Mouse (Mus musculus): Measurements from ENCODE around the gene Idnk.
A peak's percentile ranks its signal among the peaks of the same experiment; 100 is the strongest.
"Not testable (repeated sequence)": the region's sequence is repeated elsewhere in the genome, so short reads cannot be mapped to it uniquely, and the experiment has no call there.

The Idnk gene

DNA sequence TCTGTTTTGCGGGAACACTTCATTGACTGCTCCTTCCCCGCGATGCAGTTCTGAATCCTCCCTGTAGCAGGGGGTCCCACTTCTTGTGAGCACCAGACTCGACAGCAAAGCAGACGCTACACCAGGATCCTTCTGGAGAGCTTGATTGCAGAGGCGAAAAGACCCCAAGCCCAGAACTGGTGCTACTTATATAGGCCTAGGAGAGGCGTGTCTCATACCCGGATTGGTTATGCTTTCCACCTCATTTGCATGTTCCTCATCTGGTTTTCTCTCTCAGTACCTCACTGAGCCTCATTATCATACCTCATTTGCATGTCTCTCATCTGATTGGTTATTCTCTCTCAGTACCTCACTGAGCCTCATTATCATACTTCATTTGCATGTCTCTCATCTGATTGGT lies 10.8 kb upstream of the Idnk start:
- not testable (repeated sequence) for DNase-seq (ENCODE audit: low read depth, low spot score)

DNA sequence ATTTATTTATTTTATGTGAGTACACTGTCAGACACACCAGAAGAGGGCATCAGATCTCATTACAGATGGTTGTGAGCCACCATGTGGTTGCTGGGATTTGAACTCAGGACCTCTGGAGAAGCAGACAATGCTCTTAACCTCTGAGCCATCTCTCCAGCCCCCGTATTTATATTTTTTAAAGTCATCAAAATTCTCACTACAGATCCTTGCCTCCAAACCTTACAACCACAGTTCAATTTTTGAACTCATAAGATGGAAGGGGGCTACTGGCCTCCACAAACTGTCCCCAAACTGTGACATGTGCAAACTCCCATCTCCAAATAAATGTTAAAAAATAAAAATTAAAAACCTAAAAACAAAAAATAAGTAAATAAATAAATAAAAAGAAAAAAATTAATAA lies 9.7 kb upstream of the Idnk start:
- no peak for DNase-seq (ENCODE audit: low read depth, low spot score)

DNA sequence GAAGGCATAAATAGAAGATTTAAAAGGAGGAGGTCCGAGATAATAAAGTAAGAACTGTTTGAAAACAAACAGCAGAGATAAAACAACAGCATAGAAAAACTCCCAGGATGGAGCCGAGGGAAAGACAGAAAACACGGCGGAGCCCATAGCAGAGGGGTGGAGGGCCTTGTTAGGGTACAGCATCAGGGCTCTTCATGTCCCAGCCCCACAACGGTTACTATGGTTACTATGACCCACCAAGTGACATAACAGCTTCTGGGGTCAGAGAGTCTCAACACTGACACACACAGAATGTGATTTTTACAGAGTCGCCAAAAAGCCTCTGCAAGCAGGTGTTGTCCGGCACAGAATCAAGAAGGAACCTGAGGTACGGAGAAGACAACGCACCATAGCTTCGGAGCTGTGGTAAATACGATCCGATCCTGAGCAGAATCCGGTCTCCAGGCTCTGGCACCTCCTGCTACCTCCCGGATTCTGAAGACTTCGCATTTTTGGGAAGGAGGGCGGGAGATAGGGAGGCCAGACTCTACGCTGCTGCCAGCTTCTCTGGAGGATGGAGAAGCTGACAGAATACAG lies 9.1 kb upstream of the Idnk start:
- peak; percentile 83 for DNase-seq (ENCODE audit: low read depth, low spot score)

DNA sequence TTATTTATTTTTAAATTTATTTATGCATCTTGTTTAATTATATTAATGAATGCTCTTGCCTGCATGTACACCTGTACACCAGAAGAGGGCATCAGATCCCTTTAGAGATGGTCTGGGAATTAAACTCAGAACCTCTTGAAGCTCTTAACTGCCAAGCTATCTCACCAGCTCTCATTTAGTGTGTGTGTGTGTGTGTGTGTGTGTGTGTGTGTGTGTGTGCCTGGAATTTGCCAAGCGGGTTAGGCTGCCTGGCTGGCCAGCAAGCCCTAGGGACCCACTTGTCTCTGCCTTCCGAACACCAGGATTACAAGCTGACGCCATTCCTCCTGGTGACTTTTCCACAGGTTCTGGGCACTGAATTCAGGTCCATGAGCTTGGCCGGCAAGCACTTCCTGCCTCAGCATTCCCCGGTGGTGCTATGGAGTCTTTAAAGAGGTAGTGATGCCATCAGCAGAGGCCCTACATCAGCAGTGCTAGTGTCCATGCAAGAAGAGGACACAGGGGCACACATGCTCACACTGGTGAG lies 8.4 kb upstream of the Idnk start:
- DNase-seq (ENCODE audit: low read depth, low spot score), result peak; percentile 63

DNA sequence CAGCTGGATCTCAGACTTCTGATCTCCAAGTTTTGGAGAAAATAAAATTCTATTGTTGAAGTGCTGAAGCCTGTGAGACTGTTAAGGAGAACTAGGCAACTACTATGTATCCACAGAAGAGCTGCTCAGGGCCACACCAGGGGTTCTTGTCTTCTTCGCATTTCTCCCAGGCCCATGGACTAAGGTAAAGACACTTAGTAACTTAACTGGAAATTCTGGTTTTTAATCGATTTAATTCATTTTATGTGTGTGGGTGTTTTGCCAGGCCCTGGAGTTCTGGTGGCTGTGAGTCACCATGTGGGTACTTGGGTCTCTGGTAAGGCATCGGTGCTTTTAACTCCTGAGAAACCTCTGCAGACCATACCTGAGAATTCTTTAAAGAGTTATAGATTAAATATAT lies 7.8 kb upstream of the Idnk start:
- peak; percentile 32 for DNase-seq (ENCODE audit: low read depth, low spot score)

DNA sequence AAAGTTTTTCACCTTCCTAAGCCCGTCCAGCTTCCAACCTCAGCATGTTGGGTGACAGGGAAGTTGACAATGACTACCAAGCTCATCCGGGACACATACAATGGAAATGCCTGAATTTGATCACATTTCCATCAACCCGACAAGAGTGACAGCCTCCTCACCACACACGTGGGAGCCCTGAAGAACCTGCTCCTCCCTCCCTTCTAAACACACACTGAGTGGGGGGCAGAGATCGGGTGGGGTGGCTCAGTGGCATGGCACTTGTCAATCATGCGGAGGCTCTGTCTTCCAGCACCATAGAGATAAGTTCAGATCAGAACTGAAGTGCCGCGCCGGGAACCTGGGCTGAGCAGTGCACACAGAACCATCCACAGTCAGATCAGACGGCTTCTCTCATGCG lies 7.0 kb upstream of the Idnk start:
- DNase-seq (ENCODE audit: low read depth, low spot score), result no peak

DNA sequence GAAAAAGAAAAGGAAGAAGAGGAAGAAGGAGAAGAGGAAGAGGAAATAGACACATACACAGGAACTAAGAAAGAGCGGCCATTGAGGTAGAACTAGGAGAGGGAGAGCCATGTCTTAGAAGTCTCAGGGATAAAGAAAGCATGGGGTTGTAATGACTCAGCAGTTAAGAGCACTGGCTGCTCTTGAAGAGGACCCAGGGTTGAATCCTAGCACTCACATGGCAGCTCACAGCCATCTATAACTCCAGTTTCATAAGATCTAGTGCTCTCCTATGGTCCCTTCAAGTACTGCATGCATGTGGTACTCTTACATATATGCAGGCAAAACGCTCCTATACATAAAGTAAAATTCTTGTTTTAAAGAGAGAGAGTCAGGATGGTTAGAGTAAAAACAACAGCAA lies 1.4 kb upstream of the Idnk start:
- peak; percentile 9 for DNase-seq (ENCODE audit: low read depth, low spot score)

DNA sequence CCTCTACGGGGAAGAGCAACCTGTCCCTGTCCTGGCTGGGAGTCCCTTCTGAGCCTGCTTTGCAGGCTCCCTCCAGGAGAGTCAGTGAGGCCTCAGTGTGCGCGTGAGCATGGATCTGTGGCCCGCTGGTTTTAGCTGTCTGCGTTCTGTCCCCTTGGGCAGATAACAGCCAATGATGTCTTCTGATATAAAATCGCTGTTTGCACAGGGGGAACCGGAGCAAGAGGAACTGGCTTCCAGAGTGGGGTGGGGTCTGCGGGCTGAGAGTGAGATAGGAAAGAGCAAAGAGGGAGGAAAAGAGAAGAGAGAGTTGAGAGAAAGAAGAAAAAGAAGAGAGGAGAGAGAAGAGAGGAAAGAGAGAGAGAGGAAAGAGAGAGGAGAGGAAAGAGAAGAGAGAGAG lies 413 bp upstream of the Idnk start:
- DNase-seq (ENCODE audit: low read depth, low spot score), result no peak

DNA sequence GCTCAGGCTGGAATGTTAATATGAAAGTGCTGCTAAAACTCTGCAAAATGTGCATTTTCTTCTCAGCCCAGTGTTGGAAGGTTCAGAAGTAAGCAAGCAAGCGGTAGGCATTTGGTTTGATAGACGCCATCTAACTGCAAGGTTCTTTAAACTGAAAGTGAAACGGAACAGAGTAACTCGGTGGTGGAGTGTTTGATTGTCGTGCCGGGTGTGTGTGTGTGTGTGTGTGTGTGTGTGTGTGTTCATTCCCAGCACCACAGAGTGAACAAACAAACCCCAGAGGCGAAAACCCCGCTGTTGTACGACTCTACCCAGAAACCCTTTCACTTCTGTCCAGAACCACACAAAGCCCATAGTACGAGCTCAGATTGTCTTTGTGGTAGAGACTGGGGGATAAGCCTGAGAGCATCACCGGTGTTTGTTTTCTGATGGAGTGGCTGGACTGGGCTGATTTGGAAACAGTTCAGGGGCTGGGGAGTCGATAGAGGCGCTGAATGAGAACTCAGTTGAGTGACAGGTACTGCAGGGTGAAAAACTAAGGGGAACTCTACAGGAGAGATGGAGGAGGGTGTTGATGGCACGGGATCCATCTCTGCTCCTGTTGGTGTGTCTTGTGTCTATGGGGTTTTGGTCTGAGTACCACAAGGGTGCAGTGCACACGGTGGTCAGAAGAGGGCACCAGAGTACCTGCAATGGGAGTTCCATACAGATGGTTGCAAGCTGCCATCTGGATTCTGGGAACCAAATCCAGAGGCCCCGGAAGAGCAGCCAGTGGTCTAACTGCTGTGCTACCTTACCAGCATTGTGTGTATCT lies 857 bp downstream of the Idnk start:
- DNase-seq (ENCODE audit: low read depth, low spot score), result peak; percentile 98

DNA sequence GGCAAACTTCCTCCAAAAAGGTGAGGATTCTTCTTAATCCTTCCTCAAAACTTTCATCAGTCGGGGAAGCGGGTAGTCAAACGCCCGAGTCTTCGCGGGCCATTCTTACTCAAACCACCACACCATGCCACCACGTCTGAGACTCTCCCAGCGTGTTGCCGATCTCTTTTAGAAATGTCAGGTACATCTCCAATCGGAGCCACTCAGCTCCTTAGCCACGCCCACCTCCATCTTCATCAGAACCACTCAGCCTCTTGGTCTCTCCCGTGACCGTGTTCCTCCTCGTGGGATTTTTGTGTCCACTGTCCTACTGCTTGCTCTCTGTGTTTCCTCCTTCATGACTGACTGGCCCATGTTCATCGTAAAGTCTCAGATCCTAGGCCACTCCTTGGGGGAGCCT lies 3.3 kb downstream of the Idnk start:
- no peak for DNase-seq (ENCODE audit: low read depth, low spot score)

DNA sequence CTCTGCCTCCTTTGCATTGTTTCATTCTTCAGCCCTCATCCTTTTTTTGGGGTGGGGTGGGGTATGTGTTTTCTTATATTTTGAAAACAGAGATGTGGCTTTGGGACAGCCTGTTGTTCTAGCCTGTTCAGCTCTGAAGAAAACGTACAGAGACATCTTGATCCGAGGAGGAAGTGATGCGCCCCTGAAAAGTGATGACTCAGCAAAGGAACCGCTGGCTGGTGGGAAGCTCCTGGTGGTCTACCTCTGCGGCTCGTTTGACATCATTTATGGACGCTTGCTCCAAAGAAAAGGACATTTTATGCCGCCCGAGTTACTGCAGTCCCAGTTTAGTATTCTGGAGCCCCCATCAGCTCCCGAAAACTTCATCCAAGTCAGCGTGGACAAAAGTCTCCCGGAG lies 5.9 kb downstream of the Idnk start:
- DNase-seq (ENCODE audit: low read depth, low spot score), result no peak

DNA sequence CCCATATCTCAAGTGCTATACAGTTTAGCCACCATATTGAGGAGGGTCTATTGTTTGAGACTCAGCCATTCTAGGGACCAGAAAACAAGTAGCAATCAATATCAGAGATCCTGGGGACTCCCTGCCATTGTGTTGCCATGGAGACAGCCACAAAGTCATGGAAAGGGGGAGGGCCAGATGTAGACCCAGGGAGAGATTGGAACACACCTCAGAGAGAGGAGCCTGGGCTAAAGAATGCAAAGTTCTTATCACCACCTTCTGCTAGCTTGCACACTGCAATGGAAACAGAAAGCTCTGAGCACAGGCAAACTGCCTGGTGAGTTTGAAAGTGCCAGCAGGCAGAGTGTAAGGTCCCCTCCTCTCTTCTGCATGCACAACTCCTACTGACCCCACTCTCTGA lies 10.7 kb downstream of the Idnk start:
- no peak for DNase-seq (ENCODE audit: low read depth, low spot score)

DNA sequence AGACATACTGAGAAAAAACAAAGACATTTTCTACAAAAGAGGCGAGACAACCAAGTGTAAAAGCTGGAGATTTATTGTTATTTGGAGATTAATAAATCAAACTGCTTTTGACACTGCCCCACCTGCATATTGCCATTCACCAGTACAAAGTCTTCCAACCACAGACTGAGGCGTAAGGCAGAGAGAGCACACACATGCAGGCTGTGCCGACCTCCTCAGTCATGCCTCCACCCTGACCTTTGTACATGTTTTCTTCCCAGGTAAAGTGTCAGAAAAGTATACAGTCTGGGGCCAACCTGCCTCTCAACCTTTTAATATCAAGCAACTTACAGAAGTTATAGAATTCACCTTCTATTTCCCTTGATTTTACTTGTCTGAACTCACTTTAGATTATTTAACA lies 18.7 kb downstream of the Idnk start:
- DNase-seq (ENCODE audit: low read depth, low spot score), result no peak

DNA sequence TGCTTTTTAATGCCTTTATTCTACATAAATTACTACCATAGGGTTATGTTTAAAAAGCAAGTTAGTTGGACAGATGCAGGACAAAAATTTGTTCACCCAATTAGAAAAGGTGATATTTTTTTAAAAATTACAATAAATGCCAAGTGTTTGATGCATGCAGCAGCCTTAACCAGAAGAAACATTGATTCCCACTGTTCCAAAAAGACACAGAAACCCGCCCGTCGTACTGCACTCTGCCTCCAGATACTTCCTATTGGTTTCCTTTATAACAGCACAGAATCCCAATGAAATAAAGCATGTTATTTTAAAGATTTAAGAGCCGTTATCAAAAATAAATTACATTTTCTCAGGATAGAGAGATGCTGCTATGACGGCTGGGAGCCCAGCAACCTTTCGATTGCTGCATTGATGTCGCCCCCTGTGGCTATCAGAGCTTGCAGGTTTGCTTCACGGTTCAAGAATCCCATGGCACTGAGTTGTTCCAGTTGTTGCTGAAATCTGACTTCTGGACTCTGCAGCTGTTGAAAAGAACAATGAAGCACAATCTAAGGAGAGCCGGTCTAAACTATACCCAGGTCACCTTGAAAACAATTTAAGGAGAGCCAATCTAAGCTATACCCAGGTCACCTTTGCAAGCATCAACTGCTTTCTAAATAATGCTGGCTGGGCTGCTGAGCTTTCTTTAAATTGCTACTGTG lies 20.2 kb downstream of the Idnk start:
- no peak for DNase-seq (ENCODE audit: low read depth, low spot score)

DNA sequence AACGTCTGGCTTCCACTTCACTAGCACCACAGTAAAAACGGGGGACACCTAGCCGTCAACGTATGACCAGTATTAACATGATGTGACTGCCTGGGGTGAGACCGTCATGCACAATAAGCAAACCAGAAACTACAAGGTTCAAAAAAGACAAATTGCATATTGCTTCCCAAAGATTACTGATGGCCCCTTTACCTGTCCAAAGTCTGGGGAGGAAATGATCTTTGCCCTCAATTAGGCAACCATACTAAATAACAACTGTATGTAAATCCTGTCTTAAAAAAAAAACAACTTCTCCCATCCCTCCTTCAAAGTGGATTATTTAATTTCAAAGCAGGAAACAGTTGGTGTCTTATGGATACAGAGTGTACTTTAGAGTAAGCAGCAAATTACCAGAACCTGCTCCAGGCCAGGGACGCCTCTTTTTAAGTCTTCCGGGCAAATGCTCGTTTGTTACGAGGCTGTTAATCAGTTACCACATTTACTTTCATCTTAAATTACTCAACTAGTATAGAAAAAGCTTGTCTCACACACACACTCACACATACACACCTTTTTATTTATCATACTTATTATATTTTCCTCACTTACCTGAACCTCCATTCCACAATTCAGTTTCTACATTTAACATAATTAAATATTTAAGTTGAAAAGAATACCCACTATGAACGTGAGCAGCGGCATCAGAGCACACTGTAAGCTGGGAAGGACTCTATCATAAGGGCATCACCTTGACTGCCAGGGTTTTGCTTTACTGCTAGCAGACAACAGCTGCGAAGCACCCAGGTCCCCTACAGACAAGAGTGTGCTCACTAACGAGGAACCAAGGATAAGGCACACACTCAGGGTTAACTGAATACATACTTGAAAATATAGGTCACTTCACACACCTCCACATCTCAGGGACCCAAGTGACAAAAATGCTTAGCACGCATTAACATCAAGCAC lies 24.4 kb downstream of the Idnk start:
- no peak for DNase-seq (ENCODE audit: low read depth, low spot score)

DNA sequence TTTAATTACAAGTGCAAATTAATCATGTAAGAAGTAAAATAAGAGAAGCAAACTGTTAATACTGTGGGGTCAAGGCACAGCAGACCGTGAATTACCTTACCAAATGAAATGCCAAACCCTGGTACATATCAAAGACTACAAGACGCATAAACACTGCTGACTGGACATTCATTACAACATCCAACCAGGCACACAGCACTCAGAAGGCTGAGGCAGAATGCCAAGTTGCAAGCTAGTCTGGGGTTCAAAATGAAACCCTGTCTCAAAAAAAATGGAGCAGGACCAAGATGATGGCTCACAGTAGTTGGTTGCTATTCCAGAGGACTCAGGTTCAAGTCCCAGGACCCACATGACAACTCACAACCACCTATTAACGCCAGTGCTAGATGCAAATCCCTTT lies 26.7 kb downstream of the Idnk start:
- DNase-seq (ENCODE audit: low read depth, low spot score), result no peak

DNA sequence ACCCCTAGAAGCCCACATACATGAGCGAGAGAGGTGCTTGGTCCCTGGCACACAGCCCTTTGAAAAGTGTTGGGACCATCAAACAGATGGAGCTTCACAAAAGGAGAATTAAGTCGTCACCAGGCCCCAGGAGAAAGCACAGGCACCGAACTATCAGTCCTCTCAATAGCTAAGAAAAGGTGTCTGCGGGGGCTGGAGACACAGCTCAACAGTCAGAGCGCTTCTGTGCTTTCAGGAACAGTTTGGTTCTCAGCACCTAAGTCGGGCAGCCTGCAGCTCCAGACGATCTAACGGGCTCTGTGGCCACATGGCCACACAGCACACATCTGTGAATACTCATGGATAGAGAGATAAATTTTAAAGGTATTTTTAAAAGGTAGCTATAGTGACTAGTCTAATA lies 28.8 kb downstream of the Idnk start:
- DNase-seq (ENCODE audit: low read depth, low spot score), result no peak

DNA sequence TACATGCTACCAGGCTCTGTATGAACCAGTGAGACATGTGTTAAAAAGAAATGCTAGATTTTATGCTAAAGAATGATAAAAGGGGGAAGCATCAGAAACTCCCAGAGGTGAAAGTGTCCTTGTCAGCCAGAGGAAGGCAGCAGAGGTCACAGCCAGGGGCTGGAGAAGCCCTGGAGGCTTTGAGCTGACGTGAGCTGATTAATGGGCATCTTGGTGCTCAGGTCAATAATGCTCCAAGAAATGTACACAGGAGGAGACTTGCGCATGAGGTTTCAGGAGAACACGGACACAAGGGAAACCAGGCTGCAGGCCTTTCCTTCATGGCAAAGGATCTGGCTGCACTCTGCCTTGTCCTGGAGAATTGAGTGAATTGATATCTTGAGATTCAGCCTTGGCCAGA lies 30.3 kb downstream of the Idnk start:
- DNase-seq (ENCODE audit: low read depth, low spot score), result no peak

DNA sequence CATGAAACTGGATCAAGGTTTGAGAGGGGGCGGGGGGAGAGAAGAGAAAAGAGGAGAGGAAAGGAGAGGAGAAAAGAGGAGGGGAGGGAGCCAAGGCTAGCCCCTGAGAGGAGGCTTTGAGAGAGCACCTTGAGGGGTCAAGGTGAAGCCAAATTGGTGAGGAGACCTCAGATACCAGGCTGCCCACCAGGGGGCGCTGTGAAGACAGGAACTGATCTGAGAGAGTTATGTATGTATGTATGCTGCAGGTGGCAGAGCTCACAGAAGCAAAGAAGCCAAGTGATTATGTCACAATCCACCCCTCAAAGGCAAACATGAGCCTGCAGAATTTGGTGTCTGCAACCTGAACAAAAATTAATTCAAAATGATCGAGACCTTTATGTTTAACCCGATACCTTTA lies 31.0 kb downstream of the Idnk start:
- DNase-seq (ENCODE audit: low read depth, low spot score), result peak; percentile 87

DNA sequence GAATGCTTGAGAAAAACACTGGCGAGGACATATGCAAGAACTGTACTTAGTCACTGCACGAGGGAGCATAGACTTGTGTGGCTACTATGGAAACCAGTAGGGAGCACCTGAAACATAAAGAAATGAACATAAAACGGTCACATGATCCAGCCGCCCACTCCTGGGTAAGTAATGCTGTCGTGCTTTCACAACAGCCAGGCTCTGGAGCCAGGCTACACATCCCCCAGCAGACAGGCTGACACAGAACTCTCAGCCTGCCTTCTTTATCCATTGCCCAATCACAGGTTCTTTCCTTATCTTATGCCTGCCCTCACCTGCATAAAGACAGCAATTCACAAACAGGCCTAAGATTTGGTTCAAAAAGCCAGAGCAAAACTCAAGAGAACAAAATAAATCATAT lies 32.0 kb downstream of the Idnk start:
- no peak for DNase-seq (ENCODE audit: low read depth, low spot score)

DNA sequence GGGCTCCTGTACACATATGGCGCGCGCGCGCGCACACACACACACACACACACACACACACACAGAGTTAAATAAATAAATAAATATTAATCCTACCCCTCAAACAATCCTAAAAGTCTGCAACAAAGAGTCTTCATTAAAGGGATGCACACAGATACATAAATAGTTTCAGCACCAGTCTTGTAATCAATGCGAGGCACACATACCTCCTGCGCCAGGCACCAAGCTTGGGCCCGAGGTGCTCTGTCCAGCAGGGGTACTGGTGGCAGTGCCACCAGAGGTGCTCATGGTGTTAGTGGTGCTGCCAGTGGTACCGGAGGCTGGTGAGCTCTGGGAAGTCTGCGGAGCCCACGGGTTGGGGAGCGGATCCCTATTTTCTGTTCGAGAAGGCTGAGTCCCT lies 34.1 kb downstream of the Idnk start:
- no peak for DNase-seq (ENCODE audit: low read depth, low spot score)

DNA sequence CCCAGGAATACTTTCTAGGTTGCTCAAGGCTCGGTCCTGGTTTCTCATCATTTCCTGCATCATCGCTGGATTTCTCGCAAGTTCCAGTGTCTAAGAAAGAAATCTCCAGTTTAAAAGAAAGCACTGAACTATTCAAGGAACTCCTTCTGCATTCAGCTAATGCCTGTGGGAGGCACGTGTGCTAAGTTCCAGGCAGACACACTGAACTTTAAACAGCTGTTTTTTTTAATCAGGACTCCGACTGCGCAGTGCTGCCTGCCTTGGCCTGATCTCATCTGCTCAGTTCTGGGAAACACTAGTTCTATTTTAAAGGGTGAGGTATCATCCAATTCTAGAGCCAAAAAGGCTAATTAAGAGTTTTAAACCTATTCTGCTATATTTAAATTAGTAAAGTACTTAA lies 34.7 kb downstream of the Idnk start:
- no peak for DNase-seq (ENCODE audit: low read depth, low spot score)

All from 3T3-L1 (cell line).